Comparison of ENCODE assay signal across 8 mouse cellular contexts in the genomic region with DNA sequence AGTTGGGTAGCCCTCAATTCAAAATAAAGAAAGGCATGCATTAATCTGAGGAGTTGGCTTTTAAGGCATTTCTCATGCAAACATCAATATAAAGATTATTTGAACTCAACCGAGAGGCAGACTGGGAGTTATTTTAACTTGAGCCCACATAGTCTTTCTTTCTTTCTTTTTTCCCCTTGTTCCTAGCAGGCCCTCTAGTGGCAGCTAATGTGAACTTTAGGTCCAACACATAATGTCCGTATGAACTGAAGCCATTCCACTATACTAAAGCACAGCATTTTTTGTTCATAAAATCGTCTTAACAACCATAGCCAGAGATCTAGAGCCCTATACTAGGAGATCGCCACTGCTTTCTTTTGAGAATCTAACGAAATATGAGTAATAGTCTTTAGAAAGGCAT. TPM values are rescaled to one million over a fixed set of nuclear protein-coding genes. Genes with fewer than 3 reads are reported as not detected.
DNase-seq lines count a peak whose midpoint lies in the region; ATAC-seq and TF ChIP-seq lines count a peak whose summit lies in the region.
"Had no signal": no experiment of that assay in that cellular context is flagged by ENCODE, and none has a peak within 500 bp of the region (broad histone marks: within the 10 kb centered on the region; RNA-seq: fewer than 3 reads in every experiment).

No protein-coding gene starts in this region.

- no peak overlapping the region for H3K4me3 ChIP-seq in lung, postnatal 0 days (ENCODE audit: low read depth, low read length)
- no peak overlapping the region for H3K4me3 ChIP-seq in neural tube, embryonic 15.5 days (replicated peaks)
- H3K4me3 ChIP-seq: stomach, embryonic 15.5 days had no signal

- H3K4me1 ChIP-seq in lung, postnatal 0 days (ENCODE audit: insufficient read depth, low read depth, low read length), result no peaks in the 10 kb centered on the region
- H3K4me1 ChIP-seq in neural tube, embryonic 15.5 days, result no peaks in the 10 kb centered on the region
- H3K4me1 ChIP-seq: stomach, embryonic 15.5 days had no signal

- H3K9me3 ChIP-seq in lung, postnatal 0 days (ENCODE audit: low read length), result no peaks in the 10 kb centered on the region
- no peaks in the 10 kb centered on the region for H3K9me3 ChIP-seq in neural tube, embryonic 15.5 days (replicated peaks)
- H3K9me3 ChIP-seq: stomach, embryonic 15.5 days had no signal

- peak; percentile 75 for TF ChIP-seq CTCF in Patski (IDR thresholded peaks at IDR 0.05)
- TF ChIP-seq CTCF in lung, postnatal 0 days (IDR thresholded peaks at IDR 0.05), result peak; percentile 84

- WGBS in lung, postnatal 0 days, result 22% methylated on average over 5 of the region's 5 CpGs
- 19% methylated on average over 5 of the region's 5 CpGs for WGBS in neural tube, embryonic 15.5 days

- no peak for ATAC-seq in Patski
- no peak for ATAC-seq in lung, postnatal 0 days
- ATAC-seq in neural tube, embryonic 15.5 days (ENCODE audit: low FRiP score), result no peak

- H3K27me3 ChIP-seq in Patski, result peaks cover 6% of the 10 kb centered on the region
- no peaks in the 10 kb centered on the region for H3K27me3 ChIP-seq in lung, postnatal 0 days (replicated peaks; ENCODE audit: insufficient read depth, low read length)
- no peaks in the 10 kb centered on the region for H3K27me3 ChIP-seq in neural tube, embryonic 15.5 days (replicated peaks)
- H3K27me3 ChIP-seq: stomach, embryonic 15.5 days had no signal

- no peak overlapping the region for H3K4me2 ChIP-seq in lung, postnatal 0 days (replicated peaks; ENCODE audit: low read depth, low read length)
- no peak overlapping the region for H3K4me2 ChIP-seq in neural tube, embryonic 15.5 days
- H3K4me2 ChIP-seq: stomach, embryonic 15.5 days had no signal

- CTCF ChIA-PET in Patski (lab: Charles Lee), result interaction anchor here (1.0 to 1.4 kb wide), 4 partner anchors 10 to 471 kb away, joined by 3 to 8 read pairs (median 3); no protein-coding TSS in a partner anchor

- in situ Hi-C loops in Patski (cut with MboI; ENCODE audit: low pct_unique_long_range_greater_than_20kb), result loop anchor here (5.0 to 10.0 kb wide), 2 partner anchors 390 to 472 kb away; no protein-coding TSS in a partner anchor

- H3K9ac ChIP-seq in lung, postnatal 0 days (replicated peaks; ENCODE audit: low read depth), result no peak overlapping the region
- H3K9ac ChIP-seq in neural tube, embryonic 15.5 days (replicated peaks), result no peak overlapping the region
- H3K9ac ChIP-seq: stomach, embryonic 15.5 days had no signal

- DNase-seq in kidney, adult 9 months, result peak; percentile 32
- DNase-seq in kidney, adult 11 months, result no peak
- DNase-seq in ES-CJ7 (ENCODE audit: low read depth, low spot score), result peak; percentile 50
- no peak for DNase-seq in Patski (ENCODE audit: low read depth, low spot score)
- peak; percentile 26 for DNase-seq in gastrocnemius, postnatal 10 days
- peak; percentile 75 for DNase-seq in lung, postnatal 0 days (ENCODE audit: low spot score)

- POLR2A ChIA-PET in Patski (lab: Charles Lee), result no interaction called here

- H3K27ac ChIP-seq in lung, postnatal 0 days (ENCODE audit: low read length), result no peak overlapping the region
- no peak overlapping the region for H3K27ac ChIP-seq in neural tube, embryonic 15.5 days (replicated peaks)
- H3K27ac ChIP-seq: stomach, embryonic 15.5 days had no signal

- H3K36me3 ChIP-seq in lung, postnatal 0 days (ENCODE audit: insufficient read depth, low read length), result no peaks in the 10 kb centered on the region
- no peaks in the 10 kb centered on the region for H3K36me3 ChIP-seq in neural tube, embryonic 15.5 days
- H3K36me3 ChIP-seq: stomach, embryonic 15.5 days had no signal

- TF ChIP-seq EP300 in lung, postnatal 0 days (IDR thresholded peaks at IDR 0.05), result no peak

RNA-seq across cellular contexts. Expression of a gene that starts 42.6 kb away (rescaled TPM):
- 0.04 TPM for polyA plus RNA-seq in Patski (2021)
- total RNA-seq in gastrocnemius, postnatal 10 days (2021), result not detected
- not detected in 2 replicates for polyA plus RNA-seq in lung, postnatal 0 days (2015; fragmentation: Nextera tagmentation; extraction: Ambion mirVana)
- 0.11 and 0.15 TPM in 2 replicates for polyA plus RNA-seq in neural tube, embryonic 15.5 days (2015; fragmentation: Nextera tagmentation; extraction: Ambion mirVana)

Comparison
In these comparisons a context has a peak if more than half of its experiments do, and no peak if none do; other contexts are left out.
1. DNase-seq: peak in kidney, adult 9 months (single experiment), ES-CJ7 (single experiment), gastrocnemius, postnatal 10 days (single experiment) and lung, postnatal 0 days (single experiment); none in kidney, adult 11 months (single experiment) and Patski (single experiment).